Mouse (Mus musculus): ENCODE data around the gene Ghrhr. TPM values are rescaled to one million over a fixed set of nuclear protein-coding genes. Genes with fewer than 3 reads are reported as not detected.

Gene Ghrhr
- total RNA-seq, 4 experiments from 2014 or later, result not detected

GRCm38 (mm10) chr6:55396176-55396575, 20.1 kb downstream of the Ghrhr start:
- DNase-seq (ENCODE audit: low spot score), result peak; percentile 60

GRCm38 (mm10) chr6:55396622-55397041, 20.5 kb downstream of the Ghrhr start:
- no peak for DNase-seq (ENCODE audit: low spot score)

- DNase-seq (ENCODE audit: low spot score), result no peak
Measured at GRCm38 (mm10) chr6:55398869-55399628, 23.0 kb downstream of the Ghrhr start.

- DNase-seq (ENCODE audit: low spot score), result no peak
Measured at GRCm38 (mm10) chr6:55399910-55400309, 23.8 kb downstream of the Ghrhr start.

GRCm38 (mm10) chr6:55402041-55402776, 26.1 kb downstream of the Ghrhr start:
- no peak for DNase-seq (ENCODE audit: low spot score)

- DNase-seq (ENCODE audit: low spot score), result no peak
Measured at GRCm38 (mm10) chr6:55403411-55404309, 27.6 kb downstream of the Ghrhr start.

- no peak for DNase-seq (ENCODE audit: low spot score)
Measured at GRCm38 (mm10) chr6:55404421-55404990, 28.4 kb downstream of the Ghrhr start.

GRCm38 (mm10) chr6:55407345-55407744, 31.2 kb downstream of the Ghrhr start:
- no peak for DNase-seq (ENCODE audit: low spot score)

- DNase-seq (ENCODE audit: low spot score), result no peak
Measured at GRCm38 (mm10) chr6:55410119-55410775, 34.2 kb downstream of the Ghrhr start.

- DNase-seq (ENCODE audit: low spot score), result no peak
Measured at GRCm38 (mm10) chr6:55410977-55411376, 34.9 kb downstream of the Ghrhr start.

GRCm38 (mm10) chr6:55416202-55416601, 40.1 kb downstream of the Ghrhr start:
- DNase-seq (ENCODE audit: low spot score), result no peak

- no peak for DNase-seq (ENCODE audit: low spot score)
Measured at GRCm38 (mm10) chr6:55418746-55419410, 42.8 kb downstream of the Ghrhr start.

- no peak for DNase-seq (ENCODE audit: low spot score)
Measured at GRCm38 (mm10) chr6:55420411-55420810, 44.3 kb downstream of the Ghrhr start.

- DNase-seq (ENCODE audit: low spot score), result no peak
Measured at GRCm38 (mm10) chr6:55420869-55421361, 44.8 kb downstream of the Ghrhr start.

- no peak for DNase-seq (ENCODE audit: low spot score)
Measured at GRCm38 (mm10) chr6:55432121-55432520, 56.0 kb downstream of the Ghrhr start.

- DNase-seq (ENCODE audit: low spot score), result no peak
Measured at GRCm38 (mm10) chr6:55434360-55434759, 58.3 kb downstream of the Ghrhr start.

GRCm38 (mm10) chr6:55435266-55436159, 59.4 kb downstream of the Ghrhr start:
- no peak for DNase-seq (ENCODE audit: low spot score)

- no peak for DNase-seq (ENCODE audit: low spot score)
Measured at GRCm38 (mm10) chr6:55437919-55438318, 61.8 kb downstream of the Ghrhr start.
